Mouse (Mus musculus) intestine, embryonic 14.5 days (tissue): Measurements from ENCODE around the gene Mrps12. TPM values are rescaled to one million over a fixed set of nuclear protein-coding genes. Genes with fewer than 3 reads are reported as not detected.

Source experiments
- ATAC-seq: fragments of 200-750 bp; cut with Nextera tagmentation; replicated peaks from 2 replicates; pipeline ENCODE4 v1.8.0; 2017; ENCODE audit warnings: low read depth, moderate number of reproducible peaks, moderate TSS enrichment, moderate library complexity; ENCODE audit not compliant: low FRiP score, low TSS enrichment
- DNase-seq: peaks from one replicate; pipeline ENCODE4 v3.0.0-alpha.2; 2018; ENCODE audit warnings: low spot score
- H3K27ac ChIP-seq: fragments of 300-500 bp; sonication (generic); 2 replicates; pipeline ENCODE4 v1.5.1; 2014; ENCODE audit warnings: low read depth, mild to moderate bottlenecking, control low read depth
- H3K27me3 ChIP-seq: fragments of 300-500 bp; sonication (generic); replicated peaks from 2 replicates; pipeline ENCODE4 v1.6.1; 2014; ENCODE audit warnings: low read length, control low read depth; ENCODE audit not compliant: control insufficient read depth, insufficient read depth
- H3K36me3 ChIP-seq: fragments of 300-500 bp; sonication (generic); 2 replicates; pipeline ENCODE4 v1.6.1; 2014; ENCODE audit warnings: low read length, control low read depth; ENCODE audit not compliant: control insufficient read depth, insufficient read depth
- H3K4me1 ChIP-seq: fragments of 300-500 bp; sonication (generic); replicated peaks from 2 replicates; pipeline ENCODE4 v1.6.1; 2014; ENCODE audit warnings: low read length, control low read depth, mixed read lengths; ENCODE audit not compliant: control insufficient read depth, insufficient read depth
- H3K4me2 ChIP-seq: fragments of 300-500 bp; sonication (generic); 2 replicates; pipeline ENCODE4 v1.6.1; 2014; ENCODE audit warnings: low read length
- H3K4me3 ChIP-seq: fragments of 300-500 bp; sonication (generic); 2 replicates; pipeline ENCODE4 v1.5.1; 2014; ENCODE audit warnings: low read depth, low read length, control low read depth, mixed read lengths
- H3K9ac ChIP-seq: fragments of 300-500 bp; sonication (generic); 2 replicates; pipeline ENCODE4 v1.6.1; 2014; ENCODE audit warnings: mild to moderate bottlenecking, low read length
- H3K9me3 ChIP-seq: fragments of 300-500 bp; sonication (generic); 2 replicates; pipeline ENCODE4 v1.6.1; 2016; ENCODE audit warnings: low read length, control low read depth; ENCODE audit not compliant: control insufficient read depth
- WGBS: fragments of 180-500 bp; shearing (Covaris S2); extraction: QIAGEN DNeasy Blood & Tissue Kit; methylation state at CpG from one replicate; pipeline ENCODE4 v1.1.7; 2014; 5-methylcytosine and 5-hydroxymethylcytosine counted together
- polyA plus RNA-seq: library from polyadenylated mRNA; unstranded; fragments of >200 nt; fragmentation: Nextera tagmentation; extraction: Ambion mirVana; gene quantifications from 2 replicates; pipeline ENCODE4 v1.2.1, GENCODE M21; 2014

Mrps12 gene
- polyA plus RNA-seq, 1 experiment from 2014 or later = 152 TPM

- 2% methylated on average over 32 of the region's 38 CpGs for WGBS
- Histone ChIP-seq H3K4me1 (0 out of 2 replicates have a peak, but pooled peaks cover 6% of the 10 kb centered on the region), H3K4me3 (peak overlapping the region; percentile 50), H3K4me2 (peak overlapping the region; percentile 77), H3K9me3 (no peaks in the 10 kb centered on the region), H3K9ac (peak overlapping the region; percentile 39), H3K27me3 (peaks cover 15% of the 10 kb centered on the region), H3K36me3 (no peaks in the 10 kb centered on the region), H3K27ac (no peak overlapping the region)
- ATAC-seq (peak; percentile 87), DNase-seq (peak; percentile 82)
These were observed 48.2 kb downstream of the Mrps12 start for GRCm38 (mm10) chr7:28693321-28693966.

- peak within 1 kb of the TSS; percentile 39 for H3K9ac ChIP-seq
- H3K36me3 ChIP-seq = no peaks in the 10 kb centered on the region
- H3K27me3 ChIP-seq = peaks cover 15% of the 10 kb centered on the region
- peak within 1 kb of the TSS; percentile 50 for H3K4me3 ChIP-seq
- no peak within 1 kb of the TSS for H3K27ac ChIP-seq
- DNase-seq (peak; percentile 63), ATAC-seq (peak; percentile 34)
- H3K4me1 ChIP-seq = 0 out of 2 replicates have a peak, but pooled peaks cover 6% of the 10 kb centered on the region
- no peaks in the 10 kb centered on the region for H3K9me3 ChIP-seq
- peak within 1 kb of the TSS; percentile 77 for H3K4me2 ChIP-seq
- WGBS = 44% methylated on average over 26 of the region's 30 CpGs
These were observed 48.9 kb downstream of the Mrps12 start, which contains the start of gene Fbxo27 for GRCm38 (mm10) chr7:28692545-28693320. Gene Fbxo27, plus strand, starts transcription at chr7:28692849.

GRCm38 (mm10) chr7:28691075-28691474 lies 50.5 kb downstream of the Mrps12 start:
- DNase-seq = no peak
- ATAC-seq = no peak
- Histone ChIP-seq H3K4me1 (0 out of 2 replicates have a peak, but pooled peaks cover 6% of the 10 kb centered on the region), H3K36me3 (no peaks in the 10 kb centered on the region), H3K27ac (no peak overlapping the region), H3K4me3 (no peak overlapping the region), H3K27me3 (peaks cover 15% of the 10 kb centered on the region), H3K4me2 (no peak overlapping the region), H3K9me3 (no peaks in the 10 kb centered on the region), H3K9ac (no peak overlapping the region)
- 58% methylated on average over 7 of the region's 7 CpGs for WGBS

Other genes starting within 250 kb of the Mrps12 start
- gene Ifnl2, start 231.4 kb downstream of the Mrps12 start, polyA plus RNA-seq = not detected in 2 replicates
- not detected in 2 replicates for gene Ifnl3, start 219.0 kb downstream of the Mrps12 start, polyA plus RNA-seq
- 15.7 and 17.9 TPM in 2 replicates for gene Sycn, start 200.9 kb downstream of the Mrps12 start, polyA plus RNA-seq
- not detected in 2 replicates for gene Nccrp1, start 194.6 kb downstream of the Mrps12 start, polyA plus RNA-seq
- 26.7 and 27.7 TPM in 2 replicates for gene Samd4b, start 143.7 kb downstream of the Mrps12 start, polyA plus RNA-seq
- gene Pak4, start 143.6 kb downstream of the Mrps12 start, polyA plus RNA-seq = 50.2 and 50.8 TPM in 2 replicates
- gene Acp7, start 110.5 kb downstream of the Mrps12 start, polyA plus RNA-seq = not detected in 2 replicates
- 2.8 and 3.8 TPM in 2 replicates for gene Fbxo27, start 49.0 kb downstream of the Mrps12 start, polyA plus RNA-seq
- gene Fbxo17, start 25.0 kb downstream of the Mrps12 start, polyA plus RNA-seq = 6.2 and 7.6 TPM in 2 replicates
- gene Sars2, start 172 bp upstream of the Mrps12 start, polyA plus RNA-seq = 27.1 and 30.2 TPM in 2 replicates
- not detected in 2 replicates for gene Ccer2, start 14.4 kb upstream of the Mrps12 start, polyA plus RNA-seq
- 56.8 and 60.1 TPM in 2 replicates for gene Sirt2, start 24.9 kb upstream of the Mrps12 start, polyA plus RNA-seq
- gene Nfkbib, start 25.7 kb upstream of the Mrps12 start, polyA plus RNA-seq = 38.7 and 41.8 TPM in 2 replicates
- gene Rinl, start 47.1 kb upstream of the Mrps12 start, polyA plus RNA-seq = 3.5 and 4.3 TPM in 2 replicates
- 232 and 241 TPM in 2 replicates for gene Hnrnpl, start 66.7 kb upstream of the Mrps12 start, polyA plus RNA-seq
- gene Ech1, start 83.4 kb upstream of the Mrps12 start, polyA plus RNA-seq = 188 and 194 TPM in 2 replicates
- gene Lgals4, start 92.0 kb upstream of the Mrps12 start, polyA plus RNA-seq = 604 and 737 TPM in 2 replicates
- gene Lgals7, start 122.0 kb upstream of the Mrps12 start, polyA plus RNA-seq = 0.42 and 0.58 TPM in 2 replicates
- 0.23 and 0.44 TPM in 2 replicates for gene Capn12, start 139.6 kb upstream of the Mrps12 start, polyA plus RNA-seq
- gene Actn4, start 220.5 kb upstream of the Mrps12 start, polyA plus RNA-seq = 298 and 300 TPM in 2 replicates
- 444 and 452 TPM in 2 replicates for gene Eif3k, start 240.0 kb upstream of the Mrps12 start, polyA plus RNA-seq
- 10.0 and 11.6 TPM in 2 replicates for gene Map4k1, start 240.2 kb upstream of the Mrps12 start, polyA plus RNA-seq